Mouse (Mus musculus) thymus, adult 2 months (tissue): Measurements from ENCODE around the gene Nyx.

ENCODE experiments used
- CTCF ChIP-seq: fragments of 200-500 bp; IDR thresholded peaks from 2 replicates; pipeline ENCODE4 v1.5.1; 2012; ENCODE audit warnings: mild to moderate bottlenecking, control low read depth, low read length, moderate library complexity, borderline replicate concordance; ENCODE audit not compliant: control insufficient read depth, poor library complexity, insufficient read depth; ENCODE audit errors: extremely low read depth
- POLR2A ChIP-seq: fragments of 200-500 bp; IDR thresholded peaks from 2 replicates; pipeline ENCODE4 v1.6.1; 2012; ENCODE audit warnings: mild to moderate bottlenecking, low read length, control low read depth, moderate library complexity; ENCODE audit not compliant: control insufficient read depth, poor library complexity, insufficient read depth; ENCODE audit errors: extremely low read depth

- TF ChIP-seq CTCF (no peak), POLR2A (no peak)
These were observed 2.9 kb upstream of the Nyx start for GRCm38 (mm10) chrX:13462982-13463517.
